Mouse (Mus musculus) ES-Bruce4 (cell line): ENCODE measurements around the gene Chd5.

ENCODE experiments used
- CTCF ChIP-seq: IDR thresholded peaks from one replicate; pipeline ENCODE4 v1.8.1; 2011; ENCODE audit warnings: low read depth, low read length
- EP300 ChIP-seq: IDR thresholded peaks from 2 replicates; pipeline ENCODE4 v1.6.1; 2011; ENCODE audit warnings: low read depth, low read length; ENCODE audit not compliant: insufficient read depth
- POLR2A ChIP-seq: IDR thresholded peaks from one replicate; pipeline ENCODE4 v1.8.1; 2011; ENCODE audit warnings: low read length; ENCODE audit not compliant: insufficient read depth

DNA sequence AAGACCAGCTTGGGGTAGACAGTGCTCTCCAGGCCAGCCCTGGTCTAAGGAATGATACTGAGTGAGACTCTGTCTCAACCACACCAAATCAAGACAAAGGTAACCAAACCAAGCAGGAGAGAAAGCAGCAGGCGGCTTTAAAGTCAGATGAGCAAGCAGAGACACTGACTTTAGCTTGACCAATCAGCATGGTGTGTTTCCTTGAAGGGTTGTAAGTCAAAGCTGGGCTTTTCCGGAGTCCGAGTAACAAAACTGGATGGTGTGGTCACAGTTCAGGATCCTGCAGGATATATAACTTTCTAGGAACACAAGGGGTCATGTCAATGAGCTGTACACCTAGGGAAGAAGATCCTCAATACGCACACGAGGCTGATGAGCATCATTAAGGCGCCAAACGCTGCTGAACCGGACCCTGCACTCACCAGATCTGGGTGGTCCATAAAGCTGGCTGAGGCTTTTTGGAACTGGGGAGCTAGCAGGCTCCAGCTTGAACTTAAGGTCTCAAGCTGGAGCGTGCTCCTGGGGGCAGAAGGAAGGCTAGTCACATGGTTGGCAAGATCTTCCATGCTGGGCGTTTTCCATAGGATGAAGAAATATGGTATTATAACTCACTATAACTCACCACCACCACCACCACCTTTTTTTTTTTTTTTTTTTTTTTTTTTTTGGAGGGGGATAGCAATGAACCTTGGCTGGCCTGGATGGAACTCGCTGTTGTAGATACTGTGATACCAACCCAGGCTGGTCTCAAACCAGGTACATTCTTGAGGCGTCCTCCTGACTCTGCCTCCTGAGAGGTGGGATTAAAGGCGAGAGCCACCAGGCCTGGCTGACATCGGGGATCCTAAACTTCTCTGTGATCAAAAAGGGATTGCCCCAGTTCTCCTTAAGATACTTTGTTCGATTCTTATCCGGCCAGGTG, 13.5 kb upstream of the Chd5 start:
- TF ChIP-seq CTCF (no peak), POLR2A (peak; percentile 17), EP300 (no peak)
